Mouse (Mus musculus) MEL (cell line): Measurements from ENCODE around the gene Spaca3.

ENCODE experiments used
- EP300 ChIP-seq, 2 experiments: IDR thresholded peaks; 2 replicates each; pipeline ENCODE4 v1.6.1; 2011; ENCODE audit warnings: improper control_type of control experiment in 2 of 2, low read length in 2 of 2, low read depth in 1 of 2, mild to moderate bottlenecking in 1 of 2
- MAX ChIP-seq: IDR thresholded peaks from 2 replicates; pipeline ENCODE4 v1.6.1; 2011; ENCODE audit warnings: low read length, improper control_type of control experiment
- NELFE ChIP-seq: IDR thresholded peaks from 2 replicates; pipeline ENCODE4 v1.6.1; 2011; ENCODE audit warnings: low read depth, low read length, improper control_type of control experiment
- NRF1 ChIP-seq: IDR thresholded peaks from 2 replicates; pipeline ENCODE4 v1.6.1; 2014; ENCODE audit warnings: low read depth, mild to moderate bottlenecking, inconsistent platforms, low read length, improper control_type of control experiment, moderate library complexity; ENCODE audit not compliant: poor library complexity, insufficient read depth, severe bottlenecking
- POLR2A ChIP-seq, 2 experiments: IDR thresholded peaks; 2 replicates each; pipeline ENCODE4 v1.6.1; 2011 to 2012; ENCODE audit warnings: low read length in 2 of 2, mild to moderate bottlenecking in 2 of 2, control low read depth in 1 of 2, improper control_type of control experiment in 1 of 2, low read depth in 1 of 2, moderate library complexity in 1 of 2; ENCODE audit not compliant: control insufficient read depth in 1 of 2, insufficient read depth in 1 of 2, poor library complexity in 1 of 2
- USF1 ChIP-seq: IDR thresholded peaks from 2 replicates; pipeline ENCODE4 v1.6.1; 2014; ENCODE audit warnings: low read depth, mild to moderate bottlenecking, inconsistent platforms, low read length, improper control_type of control experiment, moderate library complexity

- TF ChIP-seq NRF1 (no peak), MAX (no peak), POLR2A (IDR thresholded peaks at IDR 0.05; ENCODE audit: control insufficient read depth in 1 of 2, insufficient read depth in 1 of 2, low read depth in 1 of 2, low read length in 2 of 2, poor library complexity in 1 of 2) (no peak), NELFE (no peak), EP300 (IDR thresholded peaks at IDR 0.05; ENCODE audit: low read depth in 1 of 2, low read length in 2 of 2) (peak; percentile 32 to 77; a peak in 3 of 4 replicates), USF1 (no peak)
Measured at GRCm38 (mm10) chr11:80872509-80873474, 14.6 kb downstream of the Spaca3 start.
